Mouse (Mus musculus) E14TG2a.4 (cell line): ENCODE measurements at regions not wholly inside any gene's neighbourhood (a gene's known extent, or its start where the extent isn't known, plus 50 kb on each side); places are given as distances from the start of the nearest gene placed in this dataset.

Experiments used
- CTCF ChIP-seq: conservative IDR thresholded peaks from 2 replicates; pipeline ENCODE4 v1.5.1; 2014; ENCODE audit warnings: low read length
- NANOG ChIP-seq: IDR thresholded peaks from 2 replicates; pipeline ENCODE4 v1.6.1; 2014; ENCODE audit warnings: borderline replicate concordance, low read length, mixed read lengths
- POU5F1 ChIP-seq: IDR thresholded peaks from 2 replicates; pipeline ENCODE4 v1.6.1; 2014; ENCODE audit warnings: low read length, borderline replicate concordance

DNA sequence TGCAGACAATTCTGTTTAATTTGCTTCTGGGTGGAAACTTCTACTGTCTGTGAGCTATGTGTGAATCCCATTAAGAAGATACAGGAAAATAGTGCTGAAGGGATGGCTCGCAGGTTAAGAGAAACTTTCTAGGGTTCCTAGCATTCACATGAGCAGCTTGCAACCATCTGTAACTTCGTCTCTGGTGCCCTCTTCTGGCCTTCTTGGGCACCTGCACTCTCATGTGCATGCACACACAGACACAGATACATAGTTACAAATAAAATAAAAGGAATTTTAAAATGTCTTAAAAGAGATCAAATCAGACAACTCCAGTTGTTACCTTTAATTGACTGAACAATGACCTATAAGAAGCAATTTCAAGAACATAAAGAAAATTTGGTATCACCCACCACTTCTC, 588.6 kb upstream of the Lmcd1 start:
- TF ChIP-seq CTCF (peak; percentile 57), POU5F1 (no peak), NANOG (no peak)
